Mouse (Mus musculus): ENCODE results near the gene Brwd1. TPM values are rescaled to one million over a fixed set of nuclear protein-coding genes. Genes with fewer than 3 reads are reported as not detected.
"Not testable (repeated sequence)": the region's sequence is repeated elsewhere in the genome, so short reads cannot be mapped to it uniquely, and the experiment has no call there.

Brwd1 gene
- total RNA-seq, 2 experiments from 2014 or later = 106 to 121 TPM

DNA sequence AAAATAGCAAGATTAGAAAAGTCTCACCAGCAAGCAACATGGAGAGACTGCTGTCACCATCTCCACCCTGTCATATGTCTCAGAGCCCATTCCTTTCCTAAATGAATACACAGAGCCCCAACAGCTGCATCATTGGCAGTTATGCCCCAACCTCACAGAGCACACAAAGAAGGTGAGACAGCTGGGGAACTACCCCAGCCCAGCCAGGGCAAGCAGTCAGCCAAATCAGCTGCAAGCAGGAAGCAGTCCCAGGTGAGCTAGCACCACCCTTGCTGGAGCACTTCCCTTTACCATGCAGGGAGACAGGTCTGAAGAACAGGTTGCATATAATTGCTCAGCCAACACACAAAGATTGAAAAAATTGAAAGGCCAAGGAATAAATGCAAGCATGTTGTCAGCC, 3.3 kb upstream of the Brwd1 start:
- intact Hi-C loops (cut with DNase I) = loop anchor here (5.0 kb wide), 1 partner anchor 42 kb away; the partner anchor contains the start of gene Hmgn1
- no peak for DNase-seq (ENCODE audit: extremely low spot score in 1 of 2, low spot score in 2 of 2)

DNA sequence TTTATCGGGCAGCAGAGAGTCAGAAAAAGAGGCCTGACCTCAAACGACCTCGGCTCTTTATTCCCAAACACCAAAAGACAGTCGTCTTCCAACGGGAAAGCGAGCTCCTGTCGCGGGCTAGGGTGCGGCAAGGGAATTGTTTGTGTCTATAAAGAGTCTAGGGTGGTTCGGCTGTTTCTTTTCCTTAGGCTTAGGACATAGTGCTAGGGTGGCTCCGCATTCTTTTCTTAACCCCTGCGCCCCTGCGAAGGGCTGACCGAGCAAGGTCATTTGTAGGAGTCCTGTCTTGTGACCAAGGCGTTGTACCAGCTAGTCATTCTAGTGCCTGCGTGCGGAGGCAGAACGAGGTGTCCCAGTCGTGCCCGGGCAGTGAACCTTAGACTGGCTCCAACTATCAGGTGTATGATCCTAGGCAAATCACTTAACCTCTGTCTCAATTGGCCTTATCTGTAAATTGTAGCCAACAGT, 887 bp upstream of the Brwd1 start:
- intact Hi-C loops (cut with DNase I) = no loop called here

DNA sequence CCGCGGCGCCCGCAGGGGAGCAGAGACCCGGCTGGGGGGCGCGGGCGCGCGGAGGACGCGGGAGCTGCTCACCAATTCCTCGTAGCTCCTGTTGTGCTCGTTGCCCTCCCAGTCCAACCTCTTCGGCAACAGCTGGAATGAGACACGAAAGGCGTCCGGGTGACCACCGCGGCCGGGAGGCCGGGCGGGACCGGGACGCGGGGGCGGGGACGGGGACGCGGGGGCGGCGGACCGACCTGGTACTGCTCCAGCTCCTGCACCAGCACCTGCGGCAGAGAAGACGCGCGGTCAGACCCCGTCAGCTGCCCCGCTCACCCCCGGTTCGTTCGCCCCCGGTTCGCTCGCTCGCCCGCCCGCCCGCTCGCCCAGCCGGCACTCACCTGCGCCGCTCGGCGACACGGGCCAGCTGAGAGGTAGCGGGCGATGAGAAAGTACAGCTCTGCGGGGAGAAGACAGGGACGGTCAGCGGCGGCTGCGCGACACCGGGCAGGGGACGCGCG, 534 bp downstream of the Brwd1 start:
- intact Hi-C loops (cut with DNase I) = no loop called here

More for the DNA sequence above, 887 bp upstream of the Brwd1 start:
- peak in 1 of 2 experiments; percentile 53 for DNase-seq (ENCODE audit: extremely low spot score in 1 of 2, low spot score in 2 of 2)

DNA sequence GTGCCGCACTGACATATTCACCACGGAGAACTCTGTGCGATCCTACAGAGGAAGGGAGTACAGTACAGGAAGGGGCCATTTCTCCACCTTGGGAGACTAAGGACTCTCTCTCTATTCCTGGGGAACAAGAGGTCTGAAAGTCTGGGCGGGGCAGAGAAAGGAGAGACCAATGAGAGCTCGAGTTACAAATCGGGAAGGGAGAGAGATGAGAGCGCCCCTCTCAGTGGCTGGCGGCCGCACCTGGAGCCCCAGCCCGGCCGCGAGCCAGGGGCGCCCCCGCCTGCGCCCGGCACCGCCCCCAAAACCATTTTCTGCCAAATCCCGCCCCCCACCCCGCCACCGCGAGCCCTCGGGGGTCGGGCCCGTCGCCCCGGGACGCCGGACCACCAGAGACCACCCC, 995 bp downstream of the Brwd1 start:
- peak; percentile 88 to 89 for DNase-seq (ENCODE audit: extremely low spot score in 1 of 2, low spot score in 2 of 2)
- intact Hi-C loops (cut with DNase I) = no loop called here

More for the DNA sequence above, 534 bp downstream of the Brwd1 start:
- peak; percentile 46 to 81 for DNase-seq (ENCODE audit: extremely low spot score in 1 of 2, low spot score in 2 of 2)

DNA sequence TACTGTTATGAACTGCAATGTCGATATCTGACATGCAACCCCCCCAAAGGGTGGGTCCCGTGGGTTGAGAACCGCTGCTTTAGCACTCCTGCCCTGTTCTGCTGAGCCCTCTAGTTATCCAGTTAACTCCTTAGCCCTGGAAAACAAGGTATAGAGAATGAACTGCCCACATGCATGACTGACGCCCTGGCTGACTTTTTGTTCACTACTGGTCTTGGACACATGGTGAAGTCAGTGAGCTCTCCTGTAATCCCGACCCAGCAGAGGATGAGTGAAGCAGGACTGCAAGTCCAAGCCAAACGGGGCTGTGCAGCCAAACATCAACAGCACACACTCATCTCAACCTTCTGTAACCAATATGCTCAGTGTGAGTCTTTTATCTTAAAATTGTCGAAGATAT, 1.8 kb downstream of the Brwd1 start:
- intact Hi-C loops (cut with DNase I) = no loop called here
- no peak for DNase-seq (ENCODE audit: extremely low spot score in 1 of 2, low spot score in 2 of 2)

DNA sequence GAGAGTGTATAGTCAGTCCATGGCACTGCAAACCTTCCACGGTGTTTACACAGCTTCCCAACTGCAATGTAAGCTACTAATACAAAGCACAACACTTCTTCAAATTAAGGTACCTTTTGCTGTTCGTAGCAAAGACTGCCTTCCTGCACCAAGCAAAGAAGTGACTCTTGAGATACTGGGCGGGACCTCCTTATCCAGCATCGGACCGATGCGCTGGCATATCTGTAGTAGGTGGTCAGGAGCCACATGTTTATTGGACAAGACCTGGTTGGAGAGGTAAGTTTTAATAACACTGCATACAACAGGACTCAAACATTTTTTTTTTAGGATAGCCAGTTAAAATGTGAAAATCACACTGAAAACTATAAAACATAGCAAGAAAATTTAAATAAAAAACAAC, 14.0 kb downstream of the Brwd1 start:
- intact Hi-C loops (cut with DNase I) = no loop called here
- DNase-seq (ENCODE audit: extremely low spot score in 1 of 2, low spot score in 2 of 2) = no peak

DNA sequence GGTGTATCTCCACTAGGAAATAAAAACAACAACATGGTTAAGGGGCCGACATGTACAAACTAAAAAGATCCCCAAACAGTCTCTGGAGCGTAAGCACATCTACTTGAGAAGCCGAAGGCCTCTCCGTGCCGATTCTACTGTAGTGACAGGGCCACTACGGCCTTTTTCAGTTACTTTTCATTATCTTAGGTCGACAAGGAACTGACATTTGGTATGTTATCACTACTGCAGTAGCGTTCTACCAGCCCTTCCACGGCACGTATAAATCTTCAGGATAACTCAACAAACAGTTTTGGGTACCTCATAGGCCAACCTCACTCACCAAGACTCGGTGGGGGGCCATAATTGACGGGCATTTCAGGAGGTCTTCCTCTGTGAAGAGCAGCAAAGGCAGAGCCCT, 16.2 kb downstream of the Brwd1 start:
- intact Hi-C loops (cut with DNase I) = no loop called here
- DNase-seq (ENCODE audit: extremely low spot score in 1 of 2, low spot score in 2 of 2) = no peak

DNA sequence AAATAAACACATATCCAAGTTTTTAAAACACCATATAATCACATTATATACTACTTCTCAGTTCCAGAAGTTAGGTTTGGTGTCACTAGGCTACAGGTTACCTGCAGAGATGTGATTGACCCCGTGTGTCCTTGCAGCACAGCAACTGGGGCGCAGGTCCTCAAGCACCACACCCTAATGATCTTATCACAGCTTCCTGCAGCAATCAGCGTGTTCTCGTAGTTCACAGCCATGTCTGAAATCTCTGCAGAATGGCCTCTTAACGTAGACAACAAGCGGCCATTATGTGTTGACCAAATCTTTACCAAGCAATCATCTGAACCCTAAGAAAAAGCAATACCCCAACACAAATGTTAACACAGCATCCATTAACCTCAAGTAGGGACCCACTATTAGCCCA, 17.7 kb downstream of the Brwd1 start:
- no peak for DNase-seq (ENCODE audit: extremely low spot score in 1 of 2, low spot score in 2 of 2)
- intact Hi-C loops (cut with DNase I) = loop anchor here (5.0 kb wide), 1 partner anchor 42 kb away; no protein-coding TSS in a partner anchor

DNA sequence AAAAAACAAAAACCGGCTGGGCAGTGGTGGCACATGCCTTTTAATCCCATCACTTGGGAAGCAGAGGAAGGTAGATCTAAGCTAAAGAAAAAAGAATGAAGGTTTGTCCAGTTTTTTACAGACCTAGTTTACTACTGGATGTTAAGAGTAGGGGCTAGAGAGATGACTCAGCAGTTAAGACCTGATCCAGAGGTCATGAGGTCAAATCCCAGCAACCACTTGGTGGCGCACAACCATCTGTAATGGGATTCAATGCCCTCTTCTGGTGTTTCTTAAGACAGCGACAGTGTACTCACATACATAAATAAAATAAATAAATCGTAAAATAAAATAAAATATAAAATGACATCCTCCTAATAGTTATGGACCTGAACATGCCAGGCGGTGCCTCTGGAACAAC, 38.2 kb downstream of the Brwd1 start:
- intact Hi-C loops (cut with DNase I) = no loop called here
- DNase-seq (ENCODE audit: extremely low spot score in 1 of 2, low spot score in 2 of 2) = peak in 1 of 2 experiments; percentile 41

DNA sequence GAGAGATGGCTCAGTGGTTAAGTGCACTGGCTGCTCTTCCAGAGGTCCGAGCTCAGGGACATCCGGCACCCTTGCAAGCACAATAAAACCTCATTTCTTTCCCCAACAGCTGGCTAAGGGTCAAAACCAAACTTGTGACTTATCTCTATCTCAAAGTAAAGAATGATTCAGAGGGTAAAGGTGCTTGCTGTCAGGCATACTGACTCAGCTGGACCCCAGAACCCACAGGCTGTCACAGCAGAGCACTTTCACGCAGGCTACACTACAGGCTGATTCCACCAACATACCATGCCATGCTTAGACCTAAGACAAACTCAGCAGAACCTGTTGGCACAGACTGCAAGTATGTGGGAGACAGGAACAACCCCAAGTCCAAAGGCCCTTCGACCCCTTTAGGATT, 41.6 kb downstream of the Brwd1 start:
- intact Hi-C loops (cut with DNase I) = no loop called here
- DNase-seq (ENCODE audit: extremely low spot score in 1 of 2, low spot score in 2 of 2) = no peak

DNA sequence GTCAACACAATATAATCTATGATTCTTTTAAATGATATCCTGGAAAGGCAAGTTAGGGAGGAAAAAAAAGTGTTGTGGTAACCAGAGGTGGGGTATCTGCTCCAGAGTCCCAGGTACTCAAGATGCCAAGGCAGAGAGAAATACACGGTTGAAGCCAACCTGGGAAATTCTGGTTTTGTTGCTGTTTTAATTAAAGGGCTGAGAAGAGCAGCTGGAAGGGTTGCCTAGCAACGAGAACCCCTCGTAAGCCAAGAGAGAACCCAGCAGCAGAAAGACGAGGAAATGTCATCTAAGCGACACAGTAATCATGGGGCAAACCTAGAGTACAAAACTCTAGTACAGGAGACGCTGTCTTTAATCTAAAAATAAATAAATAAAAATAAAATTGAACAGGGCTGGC, 42.8 kb downstream of the Brwd1 start:
- peak in 1 of 2 experiments; percentile 14 for DNase-seq (ENCODE audit: extremely low spot score in 1 of 2, low spot score in 2 of 2)
- intact Hi-C loops (cut with DNase I) = no loop called here

DNA sequence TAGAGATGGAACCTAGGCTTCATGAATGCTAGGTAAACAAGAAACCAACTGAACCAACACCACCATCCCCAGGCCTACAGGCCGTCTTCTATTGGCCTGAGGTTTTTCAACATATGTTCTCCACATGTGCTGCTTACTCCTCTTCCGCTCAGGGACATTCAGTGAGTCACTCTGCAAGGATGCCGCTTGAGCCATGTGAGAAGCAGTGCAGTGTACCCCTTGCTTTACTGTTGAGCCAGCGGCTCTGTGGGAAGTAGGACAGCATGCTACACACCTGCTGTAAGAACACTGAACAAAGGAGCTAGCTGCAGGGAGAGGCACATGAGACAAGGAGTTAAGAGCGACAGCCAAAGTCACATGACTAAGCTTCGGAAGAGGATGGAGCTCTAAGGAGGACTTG, 47.9 kb downstream of the Brwd1 start:
- DNase-seq (ENCODE audit: extremely low spot score in 1 of 2, low spot score in 2 of 2) = no peak
- intact Hi-C loops (cut with DNase I) = no loop called here

DNA sequence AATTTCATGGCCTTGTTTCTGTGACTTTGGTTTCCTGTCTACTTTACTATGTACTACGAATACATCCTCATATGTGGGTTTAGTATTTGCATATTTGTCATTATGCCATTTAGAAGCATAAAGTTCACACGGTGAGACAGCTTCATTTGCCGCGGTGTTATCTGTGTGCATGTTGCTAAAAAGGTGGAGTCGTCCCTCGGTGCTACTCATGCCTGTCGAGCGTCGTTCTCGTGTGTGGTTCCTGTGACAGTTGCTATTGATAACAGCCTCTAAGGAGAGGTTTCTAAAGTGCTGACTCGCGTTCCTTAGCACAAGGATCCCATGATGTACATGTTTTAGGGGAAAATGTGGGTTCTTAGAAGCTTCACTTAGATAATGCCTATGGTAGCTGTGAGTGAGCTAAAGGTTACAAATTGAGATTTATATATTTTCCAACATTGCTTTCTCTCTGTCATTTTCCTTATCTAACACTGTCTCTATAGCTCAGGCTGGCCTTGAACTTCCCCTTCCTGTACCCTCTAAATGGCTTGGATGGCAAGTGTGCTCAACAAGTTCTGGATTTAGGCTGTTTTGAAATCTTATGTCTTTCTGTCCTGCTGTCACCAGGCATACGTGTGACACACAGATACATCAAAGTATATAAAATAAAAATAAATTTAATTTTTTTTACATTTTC, 49.8 kb downstream of the Brwd1 start:
- intact Hi-C loops (cut with DNase I) = no loop called here
- DNase-seq (ENCODE audit: extremely low spot score in 1 of 2, low spot score in 2 of 2) = no peak

DNA sequence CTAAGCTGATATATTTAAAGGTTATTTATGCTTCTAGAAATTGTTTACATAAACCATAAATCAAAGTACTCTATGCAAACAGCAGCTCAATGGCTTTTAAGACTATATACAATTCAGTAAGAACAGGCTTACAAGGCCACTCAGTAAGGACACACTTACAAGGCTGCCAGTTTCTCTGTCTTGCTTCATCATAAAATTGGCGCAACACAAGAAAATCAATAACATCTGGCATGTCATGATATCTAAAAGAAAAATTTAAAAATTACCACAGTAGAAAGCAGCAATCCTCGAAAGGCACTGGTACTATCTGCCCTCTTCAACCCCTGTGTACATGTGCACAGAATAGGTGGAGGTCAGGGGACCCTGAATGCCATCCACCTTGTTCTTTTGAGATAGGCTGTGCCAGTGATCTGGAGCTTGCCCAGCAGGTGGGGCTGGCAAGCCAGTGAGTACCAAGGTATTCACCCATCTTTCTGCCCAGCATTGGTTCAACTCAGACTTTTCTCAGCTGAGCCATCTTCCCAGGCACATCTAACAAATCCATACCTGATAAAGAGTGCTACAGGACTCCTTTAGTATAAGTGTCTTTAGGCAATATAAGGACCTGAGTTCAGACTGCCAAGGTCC, 51.7 kb downstream of the Brwd1 start:
- no peak for DNase-seq (ENCODE audit: extremely low spot score in 1 of 2, low spot score in 2 of 2)
- intact Hi-C loops (cut with DNase I) = no loop called here

DNA sequence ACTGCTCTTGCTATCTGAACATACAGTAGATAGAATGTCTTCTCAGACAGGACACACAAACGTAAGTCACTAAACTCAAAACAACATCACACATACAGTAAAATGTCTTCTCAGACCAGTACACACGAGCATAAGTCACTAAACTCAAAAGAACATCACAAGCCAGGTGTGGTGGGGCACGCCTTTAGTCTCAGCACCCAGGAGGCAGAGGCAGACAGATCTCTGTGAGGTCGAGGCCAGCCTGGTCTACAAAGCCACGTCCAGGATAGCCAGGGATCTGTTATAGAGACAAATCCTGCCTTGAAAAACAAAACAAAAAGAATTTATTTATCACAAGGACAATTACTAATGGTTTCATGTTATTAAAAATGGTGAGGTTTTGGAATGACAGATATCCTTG, 56.1 kb downstream of the Brwd1 start:
- intact Hi-C loops (cut with DNase I) = no loop called here
- DNase-seq (ENCODE audit: extremely low spot score in 1 of 2, low spot score in 2 of 2) = no peak

DNA sequence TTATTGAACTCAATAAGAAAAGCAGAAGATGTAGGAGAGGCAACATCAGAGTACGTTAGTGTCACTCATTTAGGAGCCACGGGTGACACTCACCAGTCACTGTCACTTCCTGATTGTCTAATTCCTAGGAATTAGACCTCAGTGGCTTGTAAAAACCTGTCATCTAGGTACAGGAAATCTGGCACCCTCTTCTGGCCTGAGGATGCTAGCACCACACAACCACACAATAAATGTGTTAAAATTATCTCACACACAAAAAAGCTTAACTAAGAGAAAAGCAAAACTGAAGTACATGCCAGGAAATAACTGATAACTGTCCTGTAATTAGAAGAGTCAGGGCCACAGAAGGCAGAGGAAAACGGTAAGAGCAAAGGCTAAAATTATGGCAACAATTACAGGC, 57.1 kb downstream of the Brwd1 start:
- DNase-seq (ENCODE audit: extremely low spot score in 1 of 2, low spot score in 2 of 2) = no peak
- intact Hi-C loops (cut with DNase I) = no loop called here

DNA sequence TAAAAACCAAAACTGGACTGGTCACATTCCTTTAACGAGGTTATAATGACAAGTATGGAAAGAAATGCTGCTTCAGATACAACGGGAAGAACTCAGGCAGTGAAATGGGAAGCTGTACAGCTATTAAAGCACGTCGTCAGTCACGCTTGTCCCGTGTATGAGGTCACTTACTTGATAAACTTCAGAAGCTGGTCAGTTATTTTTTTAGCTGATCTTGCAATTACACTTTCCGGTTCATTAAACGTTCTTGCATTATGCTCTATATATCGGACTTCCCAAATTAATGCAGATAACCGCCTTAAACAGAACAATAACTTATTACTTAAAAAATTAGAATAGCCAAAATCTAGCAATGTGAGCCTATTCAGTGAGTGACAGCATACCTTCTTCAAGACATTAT, 61.3 kb downstream of the Brwd1 start:
- intact Hi-C loops (cut with DNase I) = loop anchor here (5.0 kb wide), 1 partner anchor 41 kb away; no protein-coding TSS in a partner anchor

DNA sequence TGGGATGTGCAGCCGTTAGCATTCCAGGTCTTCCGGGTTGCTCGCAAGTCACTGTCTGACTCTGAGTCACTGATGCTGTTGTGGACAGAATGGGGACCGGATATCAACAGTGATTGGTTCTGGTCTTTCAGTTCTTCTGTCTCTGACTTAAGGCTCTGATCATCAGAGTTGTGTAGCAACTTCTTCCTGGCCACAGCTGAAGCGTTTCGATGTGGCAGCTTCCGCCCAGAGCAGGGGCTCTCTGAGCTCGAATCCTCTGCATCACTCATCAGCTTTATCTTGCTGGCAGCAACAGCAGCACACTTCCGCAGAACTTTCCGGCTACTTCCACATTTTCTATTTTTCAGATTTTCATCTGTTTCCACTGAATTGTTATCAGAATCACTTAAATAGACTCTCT, 73.2 kb downstream of the Brwd1 start:
- intact Hi-C loops (cut with DNase I); DNase-seq (ENCODE audit: extremely low spot score in 1 of 2, low spot score in 2 of 2): not testable (repeated sequence)

More for the DNA sequence above, 61.3 kb downstream of the Brwd1 start:
- no peak for DNase-seq (ENCODE audit: extremely low spot score in 1 of 2, low spot score in 2 of 2)

DNA sequence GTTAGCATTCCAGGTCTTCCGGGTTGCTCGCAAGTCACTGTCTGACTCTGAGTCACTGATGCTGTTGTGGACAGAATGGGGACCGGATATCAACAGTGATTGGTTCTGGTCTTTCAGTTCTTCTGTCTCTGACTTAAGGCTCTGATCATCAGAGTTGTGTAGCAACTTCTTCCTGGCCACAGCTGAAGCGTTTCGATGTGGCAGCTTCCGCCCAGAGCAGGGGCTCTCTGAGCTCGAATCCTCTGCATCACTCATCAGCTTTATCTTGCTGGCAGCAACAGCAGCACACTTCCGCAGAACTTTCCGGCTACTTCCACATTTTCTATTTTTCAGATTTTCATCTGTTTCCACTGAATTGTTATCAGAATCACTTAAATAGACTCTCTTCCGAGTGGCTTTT, 78.0 kb downstream of the Brwd1 start:
- intact Hi-C loops (cut with DNase I); DNase-seq (ENCODE audit: extremely low spot score in 1 of 2, low spot score in 2 of 2): not testable (repeated sequence)

DNA sequence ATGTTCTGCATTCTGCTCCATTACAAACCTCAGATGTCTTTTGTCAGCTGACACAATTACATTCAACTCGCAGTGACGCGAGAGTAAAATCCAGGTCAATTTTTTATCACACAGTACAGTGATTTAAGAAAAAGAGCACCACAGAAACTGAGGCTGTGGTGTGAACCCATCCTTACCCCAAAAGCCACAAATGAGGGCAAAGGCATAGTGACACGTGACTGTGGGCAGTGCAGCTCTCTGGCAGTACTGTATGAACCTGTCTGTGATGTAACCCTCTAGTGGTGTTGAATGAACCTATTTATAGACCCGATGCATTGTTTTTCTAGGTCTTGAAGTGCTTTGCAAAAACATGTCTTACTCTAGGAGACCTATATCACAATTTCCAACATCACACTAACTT, 83.0 kb downstream of the Brwd1 start:
- no peak for DNase-seq (ENCODE audit: extremely low spot score in 1 of 2, low spot score in 2 of 2)
- intact Hi-C loops (cut with DNase I) = no loop called here

Data from left cerebral cortex, postnatal 10 days (tissue).